ENCODE assay signal across 8 mouse cellular contexts in genomic region chr6:136827881-136828561, GRCm38 (mm10). TPM values are rescaled to one million over a fixed set of nuclear protein-coding genes. Genes with fewer than 3 reads are reported as not detected.
DNase-seq lines count a peak whose midpoint lies in the region; ATAC-seq and TF ChIP-seq lines count a peak whose summit lies in the region.

Gene Wbp11 (minus strand): TSS chr6:136828233.

- peak; percentile 100 for ATAC-seq in forebrain, embryonic 15.5 days (replicated peaks)
- ATAC-seq in neutrophil, adult 5-6 weeks (ENCODE audit: extremely low read depth, insufficient number of reproducible peaks, low FRiP score, poor library complexity, severe bottlenecking), result peak; percentile 98

- in situ Hi-C loops in ES-E14 (cut with MboI; ENCODE audit: low sequenced_read_pairs in 2 of 2, unreplicated experiment in 2 of 2), result no loop called here

- peaks cover 0 to 3% of the 10 kb centered on the region in 2 experiments; a peak in 2 of 4 replicates for H3K4me1 ChIP-seq in ES-E14 (ENCODE audit: control insufficient read depth in 2 of 2, insufficient read depth in 2 of 2, low read length in 2 of 2, poor library complexity in 1 of 2)
- H3K4me1 ChIP-seq in forebrain, embryonic 15.5 days, result peaks cover 17% of the 10 kb centered on the region
- peaks cover 3% of the 10 kb centered on the region for H3K4me1 ChIP-seq in lung, adult 2 months (ENCODE audit: control insufficient read depth, insufficient read depth, low read length)

- DNase-seq in ES-E14 (ENCODE audit: low read depth, low spot score), result peak; percentile 93
- DNase-seq in cerebellum, adult 11-12 months, result peak; percentile 97
- peak; percentile 94 for DNase-seq in heart, postnatal 25 days (ENCODE audit: low spot score)
- DNase-seq in layer of hippocampus, adult 18-20 months (ENCODE audit: low spot score in 2 of 2), result peak; percentile 95 to 97
- peak; percentile 94 for DNase-seq in lung, adult 2 months
- DNase-seq in thymus, adult 18-20 months, result peak; percentile 90 to 95

- peak within 1 kb of the TSS; percentile 98 for H3K9ac ChIP-seq in ES-E14 (ENCODE audit: insufficient read depth, low read depth, low read length, poor library complexity, severe bottlenecking)
- peak within 1 kb of the TSS; percentile 87 for H3K9ac ChIP-seq in forebrain, embryonic 15.5 days (replicated peaks)

- peak within 1 kb of the TSS; percentile 75 for H3K4me2 ChIP-seq in forebrain, embryonic 15.5 days (replicated peaks)

- intact Hi-C loops in heart, postnatal 25 days (cut with DNase I), result loop anchor here (1.0 kb wide), 1 partner anchor 24 kb away; the partner anchor contains the start of gene Hist4h4

- 1% methylated on average over 45 of the region's 45 CpGs for WGBS in forebrain, embryonic 15.5 days
- WGBS in lung, adult 2 months, result 1% methylated on average over 45 of the region's 45 CpGs

- peak within 1 kb of the TSS; percentile 79 for H3K27ac ChIP-seq in ES-E14 (ENCODE audit: insufficient read depth, low read depth, low read length, poor library complexity, severe bottlenecking)
- H3K27ac ChIP-seq in forebrain, embryonic 15.5 days (replicated peaks), result peak within 1 kb of the TSS; percentile 89

- H3K27me3 ChIP-seq in forebrain, embryonic 15.5 days, result peaks cover 6% of the 10 kb centered on the region; the same call in 1 of the 2 replicates

- TF ChIP-seq CTCF in lung, adult 2 months (IDR thresholded peaks at IDR 0.05; ENCODE audit: insufficient read depth, low read length), result peak; percentile 25; the same call in 1 of the 2 replicates

- peak; percentile 78; the same call in 1 of the 2 replicates for TF ChIP-seq POLR2A in lung, adult 2 months (IDR thresholded peaks at IDR 0.05; ENCODE audit: borderline replicate concordance, extremely low read depth, low read depth, low read length)

- H3K36me3 ChIP-seq in ES-E14 (ENCODE audit: control insufficient read depth, insufficient read depth, low read length, poor library complexity, severe bottlenecking), result peaks cover 7% of the 10 kb centered on the region
- H3K36me3 ChIP-seq in forebrain, embryonic 15.5 days, result peaks cover 17% of the 10 kb centered on the region

- no peaks in the 10 kb centered on the region for H3K9me3 ChIP-seq in ES-E14 (ENCODE audit: control insufficient read depth, insufficient read depth, low read depth, low read length)
- H3K9me3 ChIP-seq in forebrain, embryonic 15.5 days, result no peaks in the 10 kb centered on the region

- peak within 1 kb of the TSS; percentile 86 to 91 for H3K4me3 ChIP-seq in ES-E14 (ENCODE audit: insufficient read depth in 1 of 2, low read depth in 1 of 2, low read length in 2 of 2, poor library complexity in 1 of 2, severe bottlenecking in 1 of 2)
- peak within 1 kb of the TSS; percentile 87 for H3K4me3 ChIP-seq in forebrain, embryonic 15.5 days
- peak within 1 kb of the TSS; percentile 85 for H3K4me3 ChIP-seq in lung, adult 2 months (replicated peaks; ENCODE audit: extremely low read depth, low read depth, low read length)

TF ChIP-seq in ES-E14, 5 proteins besides CTCF, POLR2A, EP300 and RAD21:
- TF ChIP-seq ZC3H11A (IDR thresholded peaks at IDR 0.05; ENCODE audit: borderline replicate concordance, low read depth, low read length) (no peak), CHD2 (IDR thresholded peaks at IDR 0.05; ENCODE audit: low read depth, low read length) (peak; percentile 93), ZNF384 (IDR thresholded peaks at IDR 0.05; ENCODE audit: low read depth, low read length) (no peak), HCFC1 (IDR thresholded peaks at IDR 0.05; ENCODE audit: borderline replicate concordance, insufficient read depth, low read length) (peak; percentile 37; the same call in 1 of the 2 replicates)

RNA-seq across cellular contexts. Expression of gene Wbp11, which starts in this region (rescaled TPM):
- 33.5 and 41.7 TPM in 2 replicates for total RNA-seq in ES-E14 (2012; rRNA removed)
- polyA plus RNA-seq in forebrain, embryonic 15.5 days (2015; fragmentation: Nextera tagmentation; extraction: Ambion mirVana), result 79.0 and 82.5 TPM in 2 replicates
- 10 to 100 TPM; 57.0 to 63.3 TPM for total RNA-seq in heart, postnatal 25 days (2021)
- 100 to 1,000 TPM; 136 to 141 TPM for total RNA-seq in layer of hippocampus, adult 18-20 months (2021)
- 31.3 and 32.2 TPM in 2 replicates for polyA plus RNA-seq in lung, adult 2 months (2012; rRNA removed)
- 90.1 and 103 TPM in 2 replicates for total RNA-seq in neutrophil, adult 5-6 weeks (2017)

Comparison
In these comparisons a context has a peak if more than half of its experiments do, and no peak if none do; other contexts are left out.
1. Peak in every context shown above with its lines: DNase-seq, ATAC-seq, H3K4me3 ChIP-seq and H3K27ac ChIP-seq.